ENCODE assay signal across 10 mouse cellular contexts in genomic region chr16:4777171-4777904, GRCm38 (mm10). TPM values are rescaled to one million over a fixed set of nuclear protein-coding genes. Genes with fewer than 3 reads are reported as not detected.
A peak's percentile ranks its signal among the peaks of the same experiment; 100 is the strongest.
DNase-seq lines count a peak whose midpoint lies in the region; ATAC-seq and TF ChIP-seq lines count a peak whose summit lies in the region.
"Had no signal": no experiment of that assay in that cellular context is flagged by ENCODE, and none has a peak within 500 bp of the region (broad histone marks: within the 10 kb centered on the region; RNA-seq: fewer than 3 reads in every experiment).

No protein-coding gene starts in this region.

- peaks cover 15% of the 10 kb centered on the region; the same call in 1 of the 2 replicates for H3K4me1 ChIP-seq in lung, embryonic 16.5 days (replicated peaks; ENCODE audit: control insufficient read depth, insufficient read depth, low read length)
- H3K4me1 ChIP-seq in olfactory bulb, adult 2 months (ENCODE audit: control insufficient read depth, insufficient read depth, low read length): peaks cover 20% of the 10 kb centered on the region
- H3K4me1 ChIP-seq in midbrain, embryonic 11.5 days (ENCODE audit: control insufficient read depth, insufficient read depth, low read length): no peaks in the 10 kb centered on the region

- H3K36me3 ChIP-seq in lung, embryonic 16.5 days (ENCODE audit: control insufficient read depth, insufficient read depth, low read length): peaks cover 4% of the 10 kb centered on the region; the same call in 1 of the 2 replicates
- H3K36me3 ChIP-seq in midbrain, embryonic 11.5 days (ENCODE audit: control insufficient read depth, insufficient read depth, low read length): no peaks in the 10 kb centered on the region

- no peaks in the 10 kb centered on the region for H3K27me3 ChIP-seq in lung, embryonic 16.5 days (ENCODE audit: control insufficient read depth, insufficient read depth, low read depth, low read length)
- no peaks in the 10 kb centered on the region for H3K27me3 ChIP-seq in midbrain, embryonic 11.5 days (ENCODE audit: control insufficient read depth, insufficient read depth, low read length)
- H3K27me3 ChIP-seq: limb, embryonic 15.5 days had no signal

- no peak overlapping the region for H3K4me3 ChIP-seq in lung, embryonic 16.5 days (ENCODE audit: low read length)
- H3K4me3 ChIP-seq in olfactory bulb, adult 2 months (ENCODE audit: insufficient read depth, low read depth, low read length): no peak overlapping the region
- no peak overlapping the region for H3K4me3 ChIP-seq in midbrain, embryonic 11.5 days (ENCODE audit: low read depth, low read length)
- H3K4me3 ChIP-seq: heart, adult 2 months; limb, embryonic 15.5 days had no signal

- H3K4me2 ChIP-seq in lung, embryonic 16.5 days (ENCODE audit: low read depth, low read length): no peak overlapping the region
- no peak overlapping the region for H3K4me2 ChIP-seq in midbrain, embryonic 11.5 days
- H3K4me2 ChIP-seq: limb, embryonic 15.5 days had no signal

- no peaks in the 10 kb centered on the region for H3K9me3 ChIP-seq in lung, embryonic 16.5 days (ENCODE audit: control insufficient read depth, low read length)
- H3K9me3 ChIP-seq in midbrain, embryonic 11.5 days (ENCODE audit: control insufficient read depth, low read length): no peaks in the 10 kb centered on the region
- H3K9me3 ChIP-seq: limb, embryonic 15.5 days had no signal

- WGBS in lung, embryonic 16.5 days: 92% methylated on average over 3 of the region's 3 CpGs
- 94% methylated on average over 3 of the region's 3 CpGs for WGBS in olfactory bulb, adult 2 months
- WGBS in midbrain, embryonic 11.5 days: 94% methylated on average over 3 of the region's 3 CpGs

- TF ChIP-seq CTCF in olfactory bulb, adult 2 months (IDR thresholded peaks at IDR 0.05; ENCODE audit: insufficient read depth, low read depth, low read length): no peak

- no peak for ATAC-seq in cerebellum, adult (ENCODE audit: insufficient number of reproducible peaks, low FRiP score, low TSS enrichment)
- ATAC-seq in lung, embryonic 16.5 days (ENCODE audit: low read depth): peak; percentile 28; the same call in 1 of the 2 replicates
- peak; percentile 72; the same call in 1 of the 2 replicates for ATAC-seq in granulocyte monocyte progenitor cell, adult 5-6 weeks (replicated peaks; ENCODE audit: poor library complexity, severe bottlenecking)
- ATAC-seq in midbrain, embryonic 11.5 days (ENCODE audit: low FRiP score): no peak

- no peak overlapping the region for H3K9ac ChIP-seq in lung, embryonic 16.5 days (ENCODE audit: low read length)
- no peak overlapping the region for H3K9ac ChIP-seq in midbrain, embryonic 11.5 days (ENCODE audit: low read length)
- H3K9ac ChIP-seq: limb, embryonic 15.5 days had no signal

- peak; percentile 43 for DNase-seq in cerebellum, adult 11-12 months
- DNase-seq in lung, postnatal 25 days (ENCODE audit: low spot score): no peak
- no peak for DNase-seq in midbrain, embryonic 11.5 days (ENCODE audit: low spot score, missing footprints)
- DNase-seq in right cerebral cortex, postnatal 10 days (ENCODE audit: low spot score in 2 of 2): no peak

- H3K27ac ChIP-seq in lung, embryonic 16.5 days (ENCODE audit: low read length): no peak overlapping the region
- peak overlapping the region; percentile 8; the same call in 1 of the 2 replicates for H3K27ac ChIP-seq in olfactory bulb, adult 2 months (ENCODE audit: insufficient read depth, low read depth, low read length)
- no peak overlapping the region for H3K27ac ChIP-seq in midbrain, embryonic 11.5 days (ENCODE audit: low read depth, low read length)
- H3K27ac ChIP-seq: heart, adult 2 months; limb, embryonic 15.5 days had no signal

- TF ChIP-seq POLR2A in olfactory bulb, adult 2 months (IDR thresholded peaks at IDR 0.05; ENCODE audit: insufficient read depth, low read depth, low read length): no peak

RNA-seq across cellular contexts. Expression of gene Cdip1, which starts 12.8 kb away (rescaled TPM):
- polyA plus RNA-seq in lung, embryonic 16.5 days (2015; fragmentation: Nextera tagmentation; extraction: Ambion mirVana): 90.4 and 93.4 TPM in 2 replicates
- 22.2 and 26.0 TPM in 2 replicates for total RNA-seq in granulocyte monocyte progenitor cell, adult 5-6 weeks (2014; fragmentation: Nextera tagmentation)
- 11.4 and 13.1 TPM in 2 replicates for total RNA-seq in granulocyte monocyte progenitor cell, adult 5-6 weeks (2017)
- 128 TPM in 1 of 2 replicates, not detected in the other for polyA plus RNA-seq in olfactory bulb, adult 2 months (2012; ENCODE audit: insufficient read depth, insufficient read length, low replicate concordance, missing spikeins)
- polyA plus RNA-seq in midbrain, embryonic 11.5 days (2014; fragmentation: Nextera tagmentation; extraction: Ambion mirVana): 85.7 and 85.8 TPM in 2 replicates

RNA-seq across cellular contexts. Expression of gene Hmox2, which starts 51.2 kb away (rescaled TPM):
- 110 and 114 TPM in 2 replicates for polyA plus RNA-seq in lung, embryonic 16.5 days (2015; fragmentation: Nextera tagmentation; extraction: Ambion mirVana)
- 70.2 and 73.0 TPM in 2 replicates for total RNA-seq in granulocyte monocyte progenitor cell, adult 5-6 weeks (2014; fragmentation: Nextera tagmentation)
- total RNA-seq in granulocyte monocyte progenitor cell, adult 5-6 weeks (2017): 77.2 and 95.9 TPM in 2 replicates
- not detected in 2 replicates for polyA plus RNA-seq in olfactory bulb, adult 2 months (2012; ENCODE audit: insufficient read depth, insufficient read length, low replicate concordance, missing spikeins)
- 82.2 and 82.7 TPM in 2 replicates for polyA plus RNA-seq in midbrain, embryonic 11.5 days (2014; fragmentation: Nextera tagmentation; extraction: Ambion mirVana)

RNA-seq across cellular contexts. Expression of gene 4930562C15Rik, which starts 57.9 kb away (rescaled TPM):
- polyA plus RNA-seq in lung, embryonic 16.5 days (2015; fragmentation: Nextera tagmentation; extraction: Ambion mirVana): 0.62 and 1.4 TPM in 2 replicates
- not detected in 2 replicates for total RNA-seq in granulocyte monocyte progenitor cell, adult 5-6 weeks (2014; fragmentation: Nextera tagmentation)
- total RNA-seq in granulocyte monocyte progenitor cell, adult 5-6 weeks (2017): 0.65 TPM in 1 of 2 replicates, not detected in the other
- not detected in 2 replicates for polyA plus RNA-seq in olfactory bulb, adult 2 months (2012; ENCODE audit: insufficient read depth, insufficient read length, low replicate concordance, missing spikeins)
- 0.29 TPM in 1 of 2 replicates, not detected in the other for polyA plus RNA-seq in midbrain, embryonic 11.5 days (2014; fragmentation: Nextera tagmentation; extraction: Ambion mirVana)
- total RNA-seq: heart, adult 2 months had no signal

RNA-seq across cellular contexts. Expression of gene Nmral1, which starts 58.2 kb away (rescaled TPM):
- polyA plus RNA-seq in lung, embryonic 16.5 days (2015; fragmentation: Nextera tagmentation; extraction: Ambion mirVana): 60.6 and 62.5 TPM in 2 replicates
- total RNA-seq in granulocyte monocyte progenitor cell, adult 5-6 weeks (2014; fragmentation: Nextera tagmentation): 50.8 and 61.6 TPM in 2 replicates
- total RNA-seq in granulocyte monocyte progenitor cell, adult 5-6 weeks (2017): 75.7 and 82.9 TPM in 2 replicates
- not detected in 2 replicates for polyA plus RNA-seq in olfactory bulb, adult 2 months (2012; ENCODE audit: insufficient read depth, insufficient read length, low replicate concordance, missing spikeins)
- 174 and 191 TPM in 2 replicates for polyA plus RNA-seq in midbrain, embryonic 11.5 days (2014; fragmentation: Nextera tagmentation; extraction: Ambion mirVana)

Comparison
In these comparisons a context has a peak if more than half of its experiments do, and no peak if none do; other contexts are left out.
1. ATAC-seq: peak in lung, embryonic 16.5 days (single experiment) and granulocyte monocyte progenitor cell, adult 5-6 weeks (single experiment); none in cerebellum, adult (single experiment) and midbrain, embryonic 11.5 days (single experiment).
2. RNA of gene Hmox2, which starts 51.2 kb away (polyA plus RNA-seq): 110 to 114 TPM in lung, embryonic 16.5 days and 82.2 to 82.7 TPM in midbrain, embryonic 11.5 days; not detected in olfactory bulb, adult 2 months; every median in the first group is over 10 times any median in the second.